Mouse (Mus musculus) midbrain, embryonic 12.5 days (tissue): ENCODE results near the gene Cct2. TPM values are rescaled to one million over a fixed set of nuclear protein-coding genes. Genes with fewer than 3 reads are reported as not detected.
A peak's percentile ranks its signal among the peaks of the same experiment; 100 is the strongest.

Experiments
- ATAC-seq: fragments of 200-750 bp; cut with Nextera tagmentation; 2 replicates; pipeline ENCODE4 v1.8.0; 2017; ENCODE audit warnings: low read depth, moderate TSS enrichment, moderate library complexity; ENCODE audit not compliant: low FRiP score
- H3K27ac ChIP-seq: fragments of 300-500 bp; sonication (generic); replicated peaks from 2 replicates; pipeline ENCODE4 v1.5.1; 2016; ENCODE audit warnings: mild to moderate bottlenecking
- H3K27me3 ChIP-seq: fragments of 300-500 bp; sonication (generic); 2 replicates; pipeline ENCODE4 v1.6.1; 2016; ENCODE audit warnings: mild to moderate bottlenecking
- H3K36me3 ChIP-seq: fragments of 300-500 bp; sonication (generic); 2 replicates; pipeline ENCODE4 v1.6.1; 2016
- H3K4me1 ChIP-seq: fragments of 300-500 bp; sonication (generic); 2 replicates; pipeline ENCODE4 v1.6.1; 2016
- H3K4me2 ChIP-seq: fragments of 300-500 bp; sonication (generic); replicated peaks from 2 replicates; pipeline ENCODE4 v1.6.1; 2016; ENCODE audit warnings: mild to moderate bottlenecking, moderate library complexity
- H3K4me3 ChIP-seq: fragments of 300-500 bp; sonication (generic); 2 replicates; pipeline ENCODE4 v1.5.1; 2016; ENCODE audit warnings: mild to moderate bottlenecking
- H3K9ac ChIP-seq: fragments of 300-500 bp; sonication (generic); replicated peaks from 2 replicates; pipeline ENCODE4 v1.6.1; 2016; ENCODE audit warnings: mild to moderate bottlenecking, moderate library complexity
- H3K9me3 ChIP-seq: fragments of 300-500 bp; sonication (generic); 2 replicates; pipeline ENCODE4 v1.6.1; 2016; ENCODE audit warnings: mild to moderate bottlenecking
- WGBS: fragments of 180-500 bp; shearing (Covaris S2); methylation state at CpG from one replicate; pipeline ENCODE4 v1.1.7; 2016; 5-methylcytosine and 5-hydroxymethylcytosine counted together
- polyA plus RNA-seq: library from polyadenylated mRNA; unstranded; fragments of >200 nt; fragmentation: Nextera tagmentation; extraction: Ambion mirVana; gene quantifications from 2 replicates; pipeline ENCODE4 v1.2.1, GENCODE M21; 2016

The Cct2 gene
- polyA plus RNA-seq, 1 experiment from 2014 or later = 253 TPM

DNA sequence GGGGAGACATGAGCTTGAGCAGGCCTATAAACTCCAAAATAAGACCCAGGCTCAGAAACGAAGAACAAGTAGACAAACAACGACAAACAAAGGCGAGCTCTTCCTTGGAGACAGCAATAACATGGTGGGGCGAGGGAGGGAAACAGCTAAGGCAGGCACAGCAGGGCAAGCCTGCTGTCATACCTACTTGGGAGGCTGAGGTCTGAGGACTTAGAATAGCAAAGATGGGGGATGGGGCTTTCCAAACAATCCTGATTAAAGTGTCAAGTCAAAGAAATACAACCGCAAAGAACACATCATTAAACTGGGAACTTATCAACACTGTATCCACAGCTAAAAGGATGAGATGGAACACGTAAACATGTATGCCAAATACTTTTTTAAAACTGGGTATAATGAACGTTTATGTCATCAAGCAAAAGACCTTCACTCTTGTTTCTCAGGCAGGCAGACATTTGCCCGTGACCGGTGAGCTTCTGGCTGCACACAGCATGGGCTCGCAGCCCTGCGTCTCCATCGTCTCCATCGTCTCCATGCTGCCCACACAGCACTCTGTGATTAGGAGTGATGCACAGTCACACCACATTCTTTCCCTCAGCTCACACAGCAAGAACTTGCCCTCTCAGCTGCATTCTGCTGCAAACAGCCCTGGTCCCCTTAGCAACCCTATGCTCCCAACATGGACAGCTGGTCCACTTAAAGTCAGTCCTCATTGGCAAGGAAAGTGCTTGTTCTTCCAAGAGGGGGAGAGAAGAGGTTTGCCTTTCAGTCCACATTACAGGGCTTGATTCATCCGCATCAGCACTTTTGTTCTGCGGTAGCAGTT, 31.1 kb upstream of the Cct2 start:
- Histone ChIP-seq H3K27me3 (no peaks in the 10 kb centered on the region), H3K4me3 (no peak overlapping the region), H3K9ac (no peak overlapping the region), H3K9me3 (no peaks in the 10 kb centered on the region), H3K4me1 (peaks cover 20% of the 10 kb centered on the region), H3K27ac (peak overlapping the region; percentile 83), H3K4me2 (peak overlapping the region; percentile 12), H3K36me3 (no peaks in the 10 kb centered on the region)
- ATAC-seq = peak; percentile 93
- WGBS = 22% methylated on average over 15 of the region's 15 CpGs

DNA sequence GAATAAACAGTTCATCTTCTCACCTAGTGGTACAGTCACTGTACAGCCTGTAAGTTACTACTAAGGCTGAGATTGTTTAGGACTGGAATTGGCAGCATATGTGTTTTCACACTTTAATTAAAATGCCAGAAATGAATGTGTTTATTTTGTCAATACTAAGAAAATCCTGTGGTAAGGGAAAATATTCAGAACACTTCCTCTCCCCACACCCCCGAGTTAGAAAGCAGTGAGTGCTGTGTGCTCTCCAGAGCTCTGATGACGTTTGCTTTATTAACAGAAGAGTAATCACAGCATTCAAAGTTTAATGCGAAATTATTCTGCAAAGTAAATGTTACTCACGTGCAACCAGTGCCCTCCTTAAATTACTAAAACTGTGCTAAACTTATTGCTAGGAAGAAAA, 26.0 kb upstream of the Cct2 start:
- no peak overlapping the region for H3K4me2 ChIP-seq
- H3K27me3 ChIP-seq = no peaks in the 10 kb centered on the region
- peaks cover 12% of the 10 kb centered on the region for H3K4me1 ChIP-seq
- WGBS = 77% methylated on average over 4 of the region's 4 CpGs
- no peak overlapping the region for H3K4me3 ChIP-seq
- H3K9me3 ChIP-seq = no peaks in the 10 kb centered on the region
- H3K9ac ChIP-seq = no peak overlapping the region
- no peak for ATAC-seq
- H3K27ac ChIP-seq = no peak overlapping the region
- H3K36me3 ChIP-seq = peaks cover 9% of the 10 kb centered on the region; the same call in 1 of the 2 replicates

DNA sequence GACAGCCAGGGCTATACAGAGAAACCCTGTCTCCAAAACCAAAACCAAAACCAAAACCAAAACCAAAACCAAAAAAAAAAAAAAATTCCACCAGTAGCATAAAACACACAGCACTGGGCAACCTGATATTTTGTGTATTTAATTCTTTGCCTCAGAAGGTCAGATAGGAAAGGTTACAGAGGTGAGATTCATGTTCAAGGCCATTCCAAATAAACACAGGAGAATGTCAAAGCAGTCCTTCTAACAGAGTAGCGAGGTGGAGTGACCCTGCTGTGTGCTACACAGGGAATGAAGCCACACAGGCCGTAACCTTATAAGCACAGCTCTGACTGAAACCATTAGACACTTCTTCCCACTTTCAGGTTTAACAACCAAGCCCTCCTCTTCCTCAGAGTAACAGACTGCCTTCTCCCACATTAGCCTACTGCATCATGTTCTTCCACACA, 18.3 kb upstream of the Cct2 start:
- no peak overlapping the region for H3K9ac ChIP-seq
- no peaks in the 10 kb centered on the region for H3K27me3 ChIP-seq
- no peaks in the 10 kb centered on the region for H3K9me3 ChIP-seq
- no peak for ATAC-seq
- H3K27ac ChIP-seq = no peak overlapping the region
- peaks cover 49% of the 10 kb centered on the region for H3K36me3 ChIP-seq
- 83% methylated on average over 2 of the region's 2 CpGs for WGBS
- H3K4me3 ChIP-seq = no peak overlapping the region
- no peak overlapping the region for H3K4me2 ChIP-seq
- no peaks in the 10 kb centered on the region for H3K4me1 ChIP-seq

DNA sequence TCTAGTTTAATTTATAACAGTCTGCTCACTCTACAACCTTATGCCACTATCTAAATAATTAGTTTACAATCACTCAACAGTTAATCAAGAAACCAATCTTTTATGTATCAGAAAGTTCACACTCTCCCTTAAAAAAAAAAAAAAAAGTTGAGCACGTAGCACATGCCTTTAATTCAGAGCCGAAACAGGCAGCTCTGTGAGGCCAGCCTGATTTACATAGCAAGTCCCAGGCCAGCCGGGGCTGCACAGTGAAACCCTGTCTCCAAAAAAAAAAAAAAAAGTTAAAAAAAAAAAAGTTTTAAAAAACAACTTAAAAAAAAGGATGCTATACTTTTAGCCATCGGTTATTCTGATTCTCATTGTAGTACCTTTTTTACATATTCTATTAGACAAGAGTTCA, 17.7 kb upstream of the Cct2 start:
- Histone ChIP-seq H3K36me3 (peaks cover 55% of the 10 kb centered on the region), H3K27ac (no peak overlapping the region), H3K4me2 (no peak overlapping the region), H3K27me3 (no peaks in the 10 kb centered on the region), H3K4me3 (no peak overlapping the region), H3K9me3 (no peaks in the 10 kb centered on the region), H3K9ac (no peak overlapping the region), H3K4me1 (no peaks in the 10 kb centered on the region)
- no peak for ATAC-seq
- WGBS = 84% methylated on average over 4 of the region's 4 CpGs

DNA sequence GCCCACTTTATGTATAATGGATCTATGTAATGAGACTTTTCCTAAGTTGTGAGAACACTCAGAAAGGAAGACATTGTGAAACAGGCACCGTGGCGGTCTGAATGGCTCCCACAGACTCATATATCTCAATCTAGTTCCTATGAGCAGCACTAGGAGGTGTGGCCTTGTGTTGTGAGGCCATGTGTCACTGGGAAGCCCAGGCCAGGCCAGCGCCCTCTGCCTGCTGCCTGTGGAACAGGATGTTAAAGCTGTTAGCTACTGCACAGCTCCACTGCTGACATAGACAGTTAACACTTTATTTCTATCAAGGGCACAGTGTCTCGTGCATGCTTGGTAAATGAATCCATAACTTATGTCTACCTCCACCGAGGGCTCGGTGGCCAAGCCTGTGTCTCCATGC, 14.7 kb upstream of the Cct2 start:
- no peak overlapping the region for H3K27ac ChIP-seq
- H3K4me3 ChIP-seq = no peak overlapping the region
- H3K9me3 ChIP-seq = no peaks in the 10 kb centered on the region
- no peak overlapping the region for H3K4me2 ChIP-seq
- no peak for ATAC-seq
- peaks cover 63% of the 10 kb centered on the region for H3K36me3 ChIP-seq
- no peaks in the 10 kb centered on the region for H3K4me1 ChIP-seq
- 84% methylated on average over 6 of the region's 6 CpGs for WGBS
- H3K27me3 ChIP-seq = no peaks in the 10 kb centered on the region
- H3K9ac ChIP-seq = no peak overlapping the region

DNA sequence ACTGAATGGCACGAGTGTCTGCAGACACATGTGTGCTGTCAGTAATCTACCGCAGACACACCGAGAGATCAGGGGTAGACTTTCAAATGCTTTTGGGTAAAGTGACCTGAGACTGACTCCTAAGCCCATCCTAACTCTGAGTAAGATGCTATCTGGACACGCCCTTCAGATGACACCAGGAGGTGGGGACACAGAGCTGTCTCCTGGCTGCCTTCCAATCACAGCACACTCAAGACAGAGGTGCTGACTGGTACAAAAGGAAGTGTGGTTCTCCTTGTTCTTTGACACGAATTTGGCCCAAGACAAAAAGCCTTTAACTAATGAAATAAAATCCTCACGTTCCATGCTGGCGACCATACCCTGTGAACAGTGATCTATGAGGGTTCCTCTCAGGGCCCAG, 9.6 kb upstream of the Cct2 start:
- Histone ChIP-seq H3K9ac (no peak overlapping the region), H3K4me1 (no peaks in the 10 kb centered on the region), H3K9me3 (no peaks in the 10 kb centered on the region), H3K4me3 (no peak overlapping the region), H3K4me2 (no peak overlapping the region), H3K27ac (no peak overlapping the region), H3K27me3 (no peaks in the 10 kb centered on the region), H3K36me3 (peaks cover 57% of the 10 kb centered on the region)
- 91% methylated on average over 7 of the region's 7 CpGs for WGBS
- ATAC-seq = no peak

DNA sequence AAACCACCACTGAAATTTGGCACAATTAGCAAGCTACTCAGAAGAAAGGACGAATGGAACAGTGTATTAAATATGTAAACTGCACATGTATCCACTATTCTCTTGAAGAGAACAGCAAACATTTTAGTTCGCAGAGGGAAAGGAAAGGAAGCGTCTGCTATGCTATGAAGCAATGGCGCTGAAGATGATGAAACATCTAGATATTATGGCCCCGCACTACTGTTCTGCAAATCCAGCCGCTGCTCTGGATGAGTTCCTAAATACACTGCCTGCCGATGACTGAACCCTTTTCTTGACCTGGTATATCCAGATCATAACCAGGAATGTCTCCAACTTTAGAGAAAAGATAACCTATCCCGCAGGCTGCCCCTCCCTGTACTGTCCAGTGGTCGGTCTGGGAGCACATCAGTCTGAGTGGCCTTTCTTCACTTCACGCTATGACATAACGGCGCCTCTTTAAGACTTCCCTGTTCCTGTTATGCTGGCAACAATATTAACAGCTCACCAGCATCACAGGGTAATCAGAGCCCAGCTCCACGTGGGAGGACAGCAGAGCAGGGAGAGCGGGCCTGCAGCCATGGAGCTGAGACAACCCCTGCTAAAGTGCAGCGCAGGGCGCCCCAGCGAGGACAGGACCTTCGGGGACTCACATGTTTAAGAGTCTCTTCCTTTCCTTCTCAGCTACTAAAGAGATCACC, 8.7 kb upstream of the Cct2 start:
- Histone ChIP-seq H3K9me3 (no peaks in the 10 kb centered on the region), H3K27me3 (no peaks in the 10 kb centered on the region), H3K4me3 (no peak overlapping the region), H3K9ac (no peak overlapping the region), H3K4me1 (no peaks in the 10 kb centered on the region), H3K27ac (no peak overlapping the region), H3K36me3 (peaks cover 53% of the 10 kb centered on the region), H3K4me2 (no peak overlapping the region)
- no peak for ATAC-seq
- 93% methylated on average over 18 of the region's 18 CpGs for WGBS

DNA sequence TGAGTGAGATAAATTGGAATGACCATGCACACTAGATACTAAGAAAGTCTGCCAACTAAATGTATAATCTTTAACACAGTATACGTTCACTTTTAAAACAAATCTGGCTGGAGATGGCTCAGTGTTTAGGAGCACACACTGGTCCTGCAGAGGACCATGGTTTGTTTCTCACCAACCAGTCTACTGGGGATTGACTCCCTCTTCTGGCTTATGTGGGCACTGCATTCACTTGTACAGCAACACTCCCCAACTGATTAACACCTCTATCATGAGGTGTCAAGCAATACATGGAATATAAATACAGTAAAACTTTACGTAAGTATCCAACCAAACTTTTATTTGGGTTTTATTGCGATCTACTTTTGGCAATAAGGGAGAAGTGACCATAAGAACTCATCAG, 5.5 kb upstream of the Cct2 start:
- peaks cover 28% of the 10 kb centered on the region for H3K36me3 ChIP-seq
- no peak overlapping the region for H3K4me3 ChIP-seq
- H3K27ac ChIP-seq = no peak overlapping the region
- H3K4me2 ChIP-seq = no peak overlapping the region
- H3K4me1 ChIP-seq = no peaks in the 10 kb centered on the region
- WGBS = 96% methylated on average over 3 of the region's 3 CpGs
- ATAC-seq = no peak
- H3K9me3 ChIP-seq = no peaks in the 10 kb centered on the region
- no peak overlapping the region for H3K9ac ChIP-seq
- no peaks in the 10 kb centered on the region for H3K27me3 ChIP-seq

DNA sequence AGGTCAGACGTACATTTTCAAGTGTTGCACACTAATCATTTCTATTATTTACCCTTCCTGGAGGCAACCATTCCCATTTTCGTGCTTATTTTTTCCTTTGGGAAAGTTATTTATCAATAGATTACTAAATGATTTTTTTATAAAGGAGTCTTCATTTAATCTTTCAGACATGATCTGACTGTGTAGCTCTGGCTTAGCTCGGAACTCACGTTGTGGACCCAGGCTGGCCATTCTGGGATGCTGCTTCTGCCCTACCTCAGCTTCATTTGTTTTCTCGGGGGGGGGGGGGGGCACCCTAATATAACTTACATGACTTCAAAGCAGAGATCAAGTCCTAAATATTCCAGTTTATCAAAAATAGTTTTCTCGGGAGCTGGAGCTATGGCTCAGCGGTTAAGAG, 462 bp upstream of the Cct2 start:
- peak; percentile 53; the same call in 1 of the 2 replicates for ATAC-seq
- no peaks in the 10 kb centered on the region for H3K9me3 ChIP-seq
- peak overlapping the region; percentile 74 for H3K27ac ChIP-seq
- H3K27me3 ChIP-seq = no peaks in the 10 kb centered on the region
- peak overlapping the region; percentile 91 for H3K4me3 ChIP-seq
- peaks cover 31% of the 10 kb centered on the region for H3K36me3 ChIP-seq
- peaks cover 5% of the 10 kb centered on the region for H3K4me1 ChIP-seq
- peak overlapping the region; percentile 46 for H3K4me2 ChIP-seq
- WGBS = 8% methylated on average over 7 of the region's 7 CpGs
- peak overlapping the region; percentile 73; the same call in 1 of the 2 replicates for H3K9ac ChIP-seq

DNA sequence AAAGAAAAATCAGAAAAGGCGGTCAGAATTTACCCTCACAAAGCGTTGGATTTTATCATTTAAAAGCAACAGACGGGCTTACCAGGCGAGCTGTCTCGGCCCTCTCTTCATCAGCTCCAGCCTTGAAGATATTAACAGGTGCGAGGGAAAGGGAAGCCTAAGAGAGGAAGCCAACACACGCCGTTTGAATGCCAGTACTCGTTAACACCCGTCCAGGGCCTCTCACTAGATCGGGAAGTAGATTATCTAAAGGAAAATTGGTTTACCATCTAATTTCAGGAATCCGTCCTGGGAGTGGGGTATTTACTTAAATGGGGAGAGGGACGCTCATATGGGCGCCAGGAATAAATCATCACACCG, 740 bp downstream of the Cct2 start:
- 5% methylated on average over 15 of the region's 15 CpGs for WGBS
- Histone ChIP-seq H3K9me3 (no peaks in the 10 kb centered on the region), H3K27me3 (no peaks in the 10 kb centered on the region), H3K9ac (peak overlapping the region; percentile 73), H3K4me1 (peaks cover 9% of the 10 kb centered on the region), H3K36me3 (peaks cover 43% of the 10 kb centered on the region), H3K4me3 (peak overlapping the region; percentile 91), H3K4me2 (peak overlapping the region; percentile 72), H3K27ac (no peak overlapping the region)
- ATAC-seq = peak; percentile 7; the same call in 1 of the 2 replicates

DNA sequence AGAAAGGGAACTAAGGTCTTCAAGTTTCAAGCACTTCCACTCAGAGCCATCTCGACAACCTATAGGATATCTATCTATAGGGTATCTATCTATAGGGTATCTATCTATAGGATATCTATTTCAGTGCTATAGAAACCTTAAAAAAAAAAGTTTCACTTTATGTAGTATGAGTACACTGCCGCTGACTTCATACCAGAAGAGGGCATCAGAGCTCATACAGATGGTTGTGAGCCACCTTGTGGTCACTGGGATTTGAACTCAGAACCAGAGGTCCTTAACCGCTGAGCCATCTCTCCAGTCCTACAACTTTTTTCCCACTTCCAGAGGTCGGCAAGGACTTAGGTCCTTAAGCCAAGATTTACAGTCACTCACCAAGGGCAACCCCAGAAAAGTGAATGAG, 7.9 kb downstream of the Cct2 start:
- H3K9ac ChIP-seq = no peak overlapping the region
- H3K9me3 ChIP-seq = no peaks in the 10 kb centered on the region
- WGBS = 99% methylated on average over 4 of the region's 4 CpGs
- H3K27ac ChIP-seq = no peak overlapping the region
- H3K4me2 ChIP-seq = no peak overlapping the region
- no peak overlapping the region for H3K4me3 ChIP-seq
- H3K27me3 ChIP-seq = no peaks in the 10 kb centered on the region
- peaks cover 98% of the 10 kb centered on the region for H3K36me3 ChIP-seq
- ATAC-seq = no peak
- peaks cover 3% of the 10 kb centered on the region; the same call in 1 of the 2 replicates for H3K4me1 ChIP-seq

DNA sequence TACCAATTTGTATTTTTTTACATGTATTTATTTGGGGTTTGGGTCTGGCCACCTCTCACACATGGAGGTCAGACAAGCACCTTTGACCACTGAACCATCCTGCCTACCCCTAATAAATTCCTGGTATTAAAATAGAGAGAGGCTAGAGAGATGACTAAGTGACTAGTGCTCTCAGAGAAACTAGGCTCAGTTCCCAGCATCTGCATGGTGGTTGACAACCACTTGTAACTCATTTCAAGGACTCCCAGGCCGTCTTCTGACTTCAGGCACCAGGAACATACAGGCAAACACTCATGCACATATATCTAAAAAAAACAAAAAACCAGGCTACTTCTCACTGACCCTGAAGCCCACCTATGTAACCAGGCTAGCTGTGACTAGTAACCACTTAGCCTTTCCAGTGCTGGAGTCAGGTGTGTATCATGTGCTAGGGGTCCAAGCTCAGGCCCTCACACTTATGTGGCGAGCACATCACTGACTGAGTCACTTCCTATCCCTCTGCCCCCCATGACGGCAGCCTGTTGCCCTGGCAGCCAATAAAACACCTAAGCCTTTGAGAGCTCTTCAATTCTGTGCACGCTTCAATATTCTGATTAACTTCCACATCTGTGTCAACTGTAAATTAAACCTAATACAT, 13.5 kb downstream of the Cct2 start:
- H3K36me3 ChIP-seq = peaks cover 68% of the 10 kb centered on the region
- WGBS = 78% methylated on average over 4 of the region's 4 CpGs
- ATAC-seq = no peak

More for the DNA sequence above, 13.5 kb downstream of the Cct2 start:
- Histone ChIP-seq H3K4me1 (peaks cover 9% of the 10 kb centered on the region; the same call in 1 of the 2 replicates), H3K27me3 (no peaks in the 10 kb centered on the region), H3K9me3 (no peaks in the 10 kb centered on the region), H3K9ac (no peak overlapping the region), H3K4me3 (no peak overlapping the region), H3K27ac (no peak overlapping the region), H3K4me2 (no peak overlapping the region)
